Mouse (Mus musculus) bone marrow macrophage, adult 2 months (primary cell): ENCODE measurements at regions not wholly inside any gene's neighbourhood (a gene's known extent, or its start where the extent isn't known, plus 50 kb on each side); places are given as distances from the start of the nearest gene placed in this dataset.
A peak's percentile ranks its signal among the peaks of the same experiment; 100 is the strongest.

ENCODE experiments used
- H3K27ac ChIP-seq: 2 replicates; pipeline ENCODE4 v1.5.1; 2012; ENCODE audit warnings: low read depth, low read length; ENCODE audit not compliant: insufficient read depth
- H3K4me1 ChIP-seq: 2 replicates; pipeline ENCODE4 v1.6.1; 2012; ENCODE audit warnings: low read length; ENCODE audit not compliant: control insufficient read depth, insufficient read depth
- H3K4me3 ChIP-seq: 2 replicates; pipeline ENCODE4 v1.5.1; 2012; ENCODE audit warnings: mild to moderate bottlenecking, low read length, moderate library complexity; ENCODE audit not compliant: insufficient read depth
- CTCF ChIP-seq: IDR thresholded peaks from 2 replicates; pipeline ENCODE4 v1.5.1; 2012; ENCODE audit warnings: low read depth, mild to moderate bottlenecking, low read length, moderate library complexity
- POLR2A ChIP-seq: IDR thresholded peaks from 2 replicates; pipeline ENCODE4 v1.6.1; 2012; ENCODE audit warnings: mild to moderate bottlenecking, low read depth, low read length, borderline replicate concordance

- peak overlapping the region; percentile 81 for H3K27ac ChIP-seq
- no peak for TF ChIP-seq CTCF
- no peak for TF ChIP-seq POLR2A
Measured at GRCm38 (mm10) chr19:34421171-34421570, 53.8 kb downstream of the Ch25h start.

DNA sequence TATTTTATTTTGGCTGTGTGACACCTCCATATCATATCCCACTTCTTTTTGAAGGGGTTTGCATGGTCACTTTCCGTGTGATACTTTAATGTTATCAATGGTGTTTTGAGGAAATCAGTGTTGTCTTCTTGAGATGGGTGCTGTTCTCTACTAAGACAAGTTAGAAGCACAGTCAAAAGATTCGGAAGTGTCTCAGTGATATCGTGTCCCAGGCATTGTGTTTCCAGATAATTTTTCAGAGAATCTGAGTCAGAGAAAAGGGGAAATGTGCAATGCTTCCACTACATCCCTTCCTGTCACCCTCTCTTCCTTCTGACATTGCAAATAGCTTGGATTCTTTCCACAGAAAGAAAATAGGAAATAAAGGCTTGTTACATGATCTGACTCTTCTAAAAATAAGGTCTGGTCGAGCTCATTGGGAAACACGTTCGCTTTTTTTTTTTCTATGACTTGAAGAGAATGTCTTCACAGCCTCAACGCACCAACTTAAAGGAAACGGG is 54.6 kb downstream of the Ch25h start:
- Histone ChIP-seq H3K27ac (peak overlapping the region; percentile 81), H3K4me1 (peaks cover 17% of the 10 kb centered on the region), H3K4me3 (peak overlapping the region; percentile 22)
- TF ChIP-seq POLR2A (no peak), CTCF (no peak)

More at GRCm38 (mm10) chr19:34421171-34421570, 53.8 kb downstream of the Ch25h start:
- Histone ChIP-seq H3K4me1 (peaks cover 17% of the 10 kb centered on the region), H3K4me3 (no peak overlapping the region)

DNA sequence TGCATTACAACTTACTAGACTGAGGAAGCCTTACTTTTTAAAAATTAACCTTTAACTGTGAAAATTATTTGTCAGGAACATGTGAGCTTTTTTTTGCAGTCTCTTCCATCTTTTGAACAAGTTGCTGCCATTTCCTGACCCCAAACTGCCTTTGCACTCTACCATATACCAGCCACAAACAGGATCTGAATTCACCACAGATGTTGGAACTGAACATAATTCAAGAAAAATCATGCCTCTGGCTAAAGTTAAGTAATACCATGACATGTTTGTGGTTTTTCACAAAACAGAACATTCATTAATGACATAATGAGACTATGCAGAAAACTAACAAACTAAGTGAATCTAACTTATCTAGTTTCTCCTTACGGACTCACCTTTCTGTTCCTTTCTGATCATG is 67.8 kb downstream of the Ch25h start:
- Histone ChIP-seq H3K4me3 (no peak overlapping the region), H3K4me1 (peaks cover 12% of the 10 kb centered on the region), H3K27ac (no peak overlapping the region)
- TF ChIP-seq CTCF (no peak), POLR2A (no peak)

DNA sequence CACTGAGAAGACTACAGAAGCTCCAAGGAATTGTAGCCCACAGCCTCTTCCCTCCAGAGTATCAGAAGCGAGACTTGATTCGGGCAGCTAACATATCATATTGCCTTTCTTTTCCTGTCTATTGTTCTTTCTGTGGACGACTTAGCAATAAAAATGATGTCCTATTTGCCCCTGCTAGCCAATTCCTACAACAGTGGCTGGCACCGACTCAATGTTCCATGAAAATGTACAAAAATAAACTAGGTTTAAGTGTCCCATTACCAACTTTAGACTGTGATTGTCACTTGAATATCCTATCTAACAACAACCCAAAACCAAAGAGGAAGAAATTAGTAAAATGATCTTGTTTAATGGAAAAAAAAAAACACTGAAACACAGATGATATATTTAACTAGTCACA is 68.3 kb downstream of the Ch25h start:
- Histone ChIP-seq H3K4me3 (no peak overlapping the region), H3K4me1 (peaks cover 14% of the 10 kb centered on the region), H3K27ac (no peak overlapping the region)
- no peak for TF ChIP-seq POLR2A
- TF ChIP-seq CTCF = no peak

DNA sequence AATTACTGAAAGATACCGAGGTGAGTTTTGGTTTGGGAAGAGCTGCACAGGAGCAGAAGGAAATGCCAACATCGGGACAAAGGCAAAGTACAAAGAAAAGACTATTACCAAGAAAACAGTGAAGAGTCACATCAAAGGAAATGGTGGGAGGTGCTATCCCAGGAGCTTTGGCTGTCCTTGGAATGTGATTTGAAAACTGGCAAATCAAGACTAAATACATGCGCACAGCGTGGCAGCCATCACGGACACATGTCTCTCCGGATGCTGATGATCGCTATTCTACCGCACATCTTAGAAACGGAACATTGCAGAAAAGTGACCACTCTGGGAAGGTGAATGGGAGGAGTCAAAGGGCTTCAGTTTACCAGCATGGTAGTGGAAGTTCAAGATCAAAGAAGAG is 78.7 kb downstream of the Ch25h start:
- H3K4me3 ChIP-seq = no peak overlapping the region
- H3K27ac ChIP-seq = no peak overlapping the region
- TF ChIP-seq CTCF (no peak), POLR2A (no peak)
- no peaks in the 10 kb centered on the region for H3K4me1 ChIP-seq

GRCm38 (mm10) chr19:34389940-34390339 is 85.0 kb downstream of the Ch25h start:
- Histone ChIP-seq H3K4me1 (peaks cover 30% of the 10 kb centered on the region), H3K4me3 (no peak overlapping the region), H3K27ac (peak overlapping the region; percentile 63)
- TF ChIP-seq CTCF (no peak), POLR2A (no peak)

GRCm38 (mm10) chr19:34382551-34382950 is 92.1 kb downstream of the Fas start:
- Histone ChIP-seq H3K27ac (no peak overlapping the region), H3K4me3 (no peak overlapping the region), H3K4me1 (peaks cover 28% of the 10 kb centered on the region)
- TF ChIP-seq POLR2A (no peak), CTCF (no peak)
